Mouse (Mus musculus): ENCODE measurements at regions not wholly inside any gene's neighbourhood (a gene's known extent, or its start where the extent isn't known, plus 50 kb on each side); places are given as distances from the start of the nearest gene placed in this dataset.

- TF ChIP-seq CTCF (IDR thresholded peaks at IDR 0.05; ENCODE audit: low read depth, low read length) (no peak), TAL1 (conservative IDR thresholded peaks at IDR 0.05; ENCODE audit: low read depth, low read length) (no peak), GATA1 (IDR thresholded peaks at IDR 0.05; ENCODE audit: borderline replicate concordance, low read length) (no peak), GATA2 (IDR thresholded peaks at IDR 0.05; ENCODE audit: borderline replicate concordance, low read depth, low read length) (no peak), POLR2AphosphoS5 (IDR thresholded peaks at IDR 0.05; ENCODE audit: insufficient replicate concordance, low read depth, low read length) (no peak)
These were observed 249.2 kb upstream of the Irx1 start for GRCm38 (mm10) chr13:72212747-72213146.
